Mouse (Mus musculus) embryonic facial prominence, embryonic 14.5 days (tissue): Measurements from ENCODE around the gene Ppil4. TPM values are rescaled to one million over a fixed set of nuclear protein-coding genes. Genes with fewer than 3 reads are reported as not detected.

Source experiments
- ATAC-seq: fragments of 200-750 bp; cut with Nextera tagmentation; 2 replicates; pipeline ENCODE4 v1.8.0; 2017; ENCODE audit warnings: low read depth, moderate number of reproducible peaks, moderate TSS enrichment
- DNase-seq: peaks from one replicate; pipeline ENCODE4 v3.0.0-alpha.2; 2015; ENCODE audit warnings: low spot score
- H3K27ac ChIP-seq: fragments of 300-500 bp; sonication (generic); replicated peaks from 2 replicates; pipeline ENCODE4 v1.5.1; 2014; ENCODE audit warnings: low read depth, mild to moderate bottlenecking, low read length, moderate library complexity
- H3K27me3 ChIP-seq: fragments of 300-500 bp; sonication (generic); replicated peaks from 2 replicates; pipeline ENCODE4 v1.6.1; 2014; ENCODE audit warnings: low read length; ENCODE audit not compliant: control insufficient read depth, insufficient read depth
- H3K36me3 ChIP-seq: fragments of 300-500 bp; sonication (generic); 2 replicates; pipeline ENCODE4 v1.6.1; 2014; ENCODE audit warnings: low read length, mixed read lengths; ENCODE audit not compliant: control insufficient read depth, insufficient read depth
- H3K4me1 ChIP-seq: fragments of 300-500 bp; sonication (generic); 2 replicates; pipeline ENCODE4 v1.6.1; 2014; ENCODE audit warnings: antibody characterized with exemption, low read length; ENCODE audit not compliant: control insufficient read depth, insufficient read depth
- H3K4me2 ChIP-seq: fragments of 300-500 bp; sonication (generic); 2 replicates; pipeline ENCODE4 v1.6.1; 2014; ENCODE audit warnings: low read depth, mild to moderate bottlenecking, low read length, moderate library complexity, mixed read lengths
- H3K4me3 ChIP-seq: fragments of 300-500 bp; sonication (generic); 2 replicates; pipeline ENCODE4 v1.5.1; 2014; ENCODE audit warnings: low read depth, mild to moderate bottlenecking, low read length
- H3K9ac ChIP-seq: fragments of 300-500 bp; sonication (generic); 2 replicates; pipeline ENCODE4 v1.6.1; 2014; ENCODE audit warnings: low read depth, mild to moderate bottlenecking, low read length, moderate library complexity, mixed read lengths
- H3K9me3 ChIP-seq: fragments of 300-500 bp; sonication (generic); 2 replicates; pipeline ENCODE4 v1.6.1; 2016; ENCODE audit warnings: low read length; ENCODE audit not compliant: control insufficient read depth
- WGBS: fragments of 180-500 bp; shearing (Covaris S2); extraction: QIAGEN DNeasy Blood & Tissue Kit; methylation state at CpG from one replicate; pipeline ENCODE4 v1.1.7; 2014; 5-methylcytosine and 5-hydroxymethylcytosine counted together
- polyA plus RNA-seq: library from polyadenylated mRNA; unstranded; fragments of >200 nt; fragmentation: Nextera tagmentation; extraction: Ambion mirVana; gene quantifications from 2 replicates; pipeline ENCODE4 v1.2.1, GENCODE M21; 2014

The Ppil4 gene
- polyA plus RNA-seq, 1 experiment from 2014 or later, result 32.8 TPM

DNA sequence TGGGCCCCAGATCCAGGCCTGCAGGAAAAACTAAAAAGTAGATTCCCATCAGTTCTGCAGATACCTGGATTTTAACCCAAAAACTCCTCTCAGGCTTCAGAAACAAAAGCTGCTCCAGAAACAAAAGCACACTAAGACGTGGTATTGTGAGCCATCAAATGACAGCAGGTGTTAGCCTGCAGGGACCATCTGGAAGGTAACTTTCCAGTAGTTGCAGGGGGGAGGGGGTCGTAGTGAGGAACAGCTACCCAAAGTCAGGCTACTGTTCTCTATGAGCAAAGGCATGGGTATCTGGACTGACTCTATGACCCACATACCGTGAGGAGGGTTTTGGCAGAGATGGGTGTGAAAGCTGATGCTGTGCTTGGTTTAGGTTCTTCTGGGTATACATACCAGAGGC, 48.1 kb downstream of the Ppil4 start:
- Histone ChIP-seq H3K4me3 (no peak overlapping the region), H3K4me1 (no peaks in the 10 kb centered on the region), H3K36me3 (no peaks in the 10 kb centered on the region), H3K9me3 (no peaks in the 10 kb centered on the region), H3K9ac (no peak overlapping the region), H3K4me2 (no peak overlapping the region), H3K27me3 (no peaks in the 10 kb centered on the region), H3K27ac (no peak overlapping the region)
- DNase-seq (no peak), ATAC-seq (no peak)
- 52% methylated on average over 3 of the region's 3 CpGs for WGBS

DNA sequence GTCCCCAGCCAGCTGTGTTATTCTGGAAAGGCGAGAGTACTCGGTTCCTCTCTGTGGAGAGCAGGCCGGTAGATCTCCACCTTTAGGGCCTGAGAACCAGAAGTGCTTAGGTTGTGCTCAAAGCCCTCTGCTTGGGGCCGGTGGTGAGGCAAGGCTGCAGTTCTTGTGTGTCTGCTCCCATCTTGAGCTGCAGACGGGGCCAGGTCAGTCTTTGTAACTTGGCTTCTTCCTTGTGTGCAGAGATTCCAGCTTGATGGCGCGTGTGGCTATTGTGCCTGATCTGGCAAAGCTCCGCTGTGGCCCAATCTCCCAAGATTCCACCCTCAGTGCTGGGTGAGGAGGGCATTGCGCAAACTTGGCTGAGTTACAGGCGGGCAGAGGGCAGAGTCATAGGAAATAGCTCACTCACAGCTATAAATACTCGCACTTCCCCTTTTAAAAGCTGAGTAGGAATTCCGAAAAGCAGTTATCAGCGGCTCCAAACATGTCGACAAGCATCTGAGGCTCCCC, 48.9 kb downstream of the Ppil4 start:
- DNase-seq (peak; percentile 28), ATAC-seq (no peak)
- Histone ChIP-seq H3K27me3 (no peaks in the 10 kb centered on the region), H3K27ac (no peak overlapping the region), H3K4me1 (no peaks in the 10 kb centered on the region), H3K36me3 (no peaks in the 10 kb centered on the region), H3K9me3 (no peaks in the 10 kb centered on the region), H3K4me3 (no peak overlapping the region), H3K9ac (no peak overlapping the region), H3K4me2 (no peak overlapping the region)
- 63% methylated on average over 14 of the region's 14 CpGs for WGBS

DNA sequence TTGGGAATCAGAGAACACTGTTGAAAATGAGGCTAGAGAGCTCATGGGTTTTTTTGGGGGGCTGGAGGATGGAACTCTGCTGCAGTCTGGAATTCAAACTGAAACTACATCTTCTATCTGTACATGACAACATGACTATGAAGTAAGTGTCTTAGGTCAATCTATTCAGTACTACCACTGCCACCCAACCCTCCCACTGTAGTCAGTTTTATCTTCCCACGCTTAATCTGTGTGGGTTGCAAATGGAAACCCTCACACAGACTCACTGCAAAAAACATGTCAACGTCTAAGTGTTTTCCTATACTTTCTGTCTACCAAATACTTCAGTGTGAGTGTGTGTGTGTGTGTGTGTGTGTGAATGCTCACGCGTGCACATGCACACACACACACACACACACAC, 50.5 kb downstream of the Ppil4 start:
- no peak overlapping the region for H3K4me2 ChIP-seq
- no peaks in the 10 kb centered on the region for H3K36me3 ChIP-seq
- no peak overlapping the region for H3K27ac ChIP-seq
- no peaks in the 10 kb centered on the region for H3K4me1 ChIP-seq
- ATAC-seq (no peak), DNase-seq (no peak)
- no peaks in the 10 kb centered on the region for H3K9me3 ChIP-seq
- no peak overlapping the region for H3K4me3 ChIP-seq
- WGBS, result 89% methylated on average over 4 of the region's 4 CpGs
- H3K9ac ChIP-seq, result no peak overlapping the region
- no peaks in the 10 kb centered on the region for H3K27me3 ChIP-seq

DNA sequence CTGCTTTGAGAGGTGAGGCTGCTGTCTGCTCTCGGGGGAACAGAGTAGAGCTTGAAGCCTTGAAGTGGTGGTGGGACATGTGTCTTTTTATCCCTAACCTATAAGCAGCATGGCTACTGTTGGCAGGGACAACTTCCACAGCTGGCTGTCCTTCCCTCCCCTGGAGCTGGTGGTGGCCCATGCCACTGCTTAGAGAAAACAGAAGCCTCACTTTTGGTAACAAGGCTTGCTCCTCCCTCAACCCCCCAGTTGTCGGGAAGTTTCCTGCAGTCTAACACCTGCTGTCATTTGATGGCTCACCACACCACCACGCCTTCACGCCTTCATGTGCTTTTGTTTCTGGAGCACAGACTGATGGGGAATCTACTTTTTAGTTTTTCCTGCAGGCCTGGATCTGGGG, 51.5 kb downstream of the Ppil4 start:
- Histone ChIP-seq H3K27me3 (no peaks in the 10 kb centered on the region), H3K4me2 (no peak overlapping the region), H3K4me3 (no peak overlapping the region), H3K9me3 (no peaks in the 10 kb centered on the region), H3K27ac (no peak overlapping the region), H3K9ac (no peak overlapping the region), H3K36me3 (no peaks in the 10 kb centered on the region), H3K4me1 (no peaks in the 10 kb centered on the region)
- ATAC-seq (no peak), DNase-seq (no peak)
- WGBS, result 83% methylated on average over 4 of the region's 4 CpGs

DNA sequence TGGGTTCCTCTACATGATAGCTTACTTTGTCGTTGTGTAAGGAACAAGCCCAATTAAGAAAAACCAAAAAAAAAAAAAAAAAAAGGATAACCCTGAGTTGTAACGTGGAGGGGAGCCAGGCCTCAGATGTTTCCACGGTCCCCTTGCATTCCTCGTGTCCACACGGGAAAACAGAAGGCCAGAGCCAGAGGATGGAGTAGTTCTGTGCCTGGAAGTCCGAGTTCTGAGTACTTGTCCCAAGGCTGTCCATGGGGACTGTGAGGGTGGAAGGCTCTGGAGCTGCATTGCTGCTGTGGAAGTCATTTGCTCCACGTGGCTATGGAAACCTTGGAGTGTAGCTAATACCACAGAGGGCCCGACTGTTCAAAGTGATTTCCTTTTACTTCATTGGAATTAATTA, 52.4 kb downstream of the Ppil4 start:
- H3K27ac ChIP-seq, result no peak overlapping the region
- no peak overlapping the region for H3K4me2 ChIP-seq
- no peak overlapping the region for H3K4me3 ChIP-seq
- WGBS, result 76% methylated on average over 8 of the region's 8 CpGs
- no peaks in the 10 kb centered on the region for H3K9me3 ChIP-seq
- no peak overlapping the region for H3K9ac ChIP-seq
- H3K36me3 ChIP-seq, result no peaks in the 10 kb centered on the region
- no peak for ATAC-seq
- H3K4me1 ChIP-seq, result no peaks in the 10 kb centered on the region
- DNase-seq, result no peak
- no peaks in the 10 kb centered on the region for H3K27me3 ChIP-seq

DNA sequence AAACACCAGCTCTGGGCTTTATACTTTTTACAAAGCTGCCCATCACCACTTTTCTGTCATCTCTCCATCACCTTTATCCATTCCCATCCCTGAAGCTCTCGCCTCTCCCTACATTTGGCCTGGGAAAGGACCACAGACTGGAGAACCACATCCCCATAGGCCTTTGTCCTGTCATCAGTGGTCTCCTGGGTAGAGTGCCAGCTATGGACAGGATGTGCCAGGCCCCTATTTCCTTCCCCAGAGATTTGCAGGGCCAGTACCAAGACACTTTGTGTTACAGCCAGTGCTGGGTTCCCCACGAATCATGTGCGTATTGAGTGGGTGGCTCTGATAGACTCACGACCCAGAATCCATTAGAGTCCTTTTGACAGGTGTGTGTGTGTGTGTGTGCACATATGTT, 53.3 kb downstream of the Ppil4 start:
- H3K9ac ChIP-seq, result no peak overlapping the region
- no peaks in the 10 kb centered on the region for H3K4me1 ChIP-seq
- H3K36me3 ChIP-seq, result no peaks in the 10 kb centered on the region
- whole genome bisulfite sequencing, result 90% methylated on average over 4 of the region's 4 CpGs
- no peaks in the 10 kb centered on the region for H3K9me3 ChIP-seq
- ATAC-seq, result no peak
- no peak overlapping the region for H3K27ac ChIP-seq
- H3K4me3 ChIP-seq, result no peak overlapping the region
- H3K4me2 ChIP-seq, result no peak overlapping the region
- H3K27me3 ChIP-seq, result no peaks in the 10 kb centered on the region
- DNase-seq, result no peak

DNA sequence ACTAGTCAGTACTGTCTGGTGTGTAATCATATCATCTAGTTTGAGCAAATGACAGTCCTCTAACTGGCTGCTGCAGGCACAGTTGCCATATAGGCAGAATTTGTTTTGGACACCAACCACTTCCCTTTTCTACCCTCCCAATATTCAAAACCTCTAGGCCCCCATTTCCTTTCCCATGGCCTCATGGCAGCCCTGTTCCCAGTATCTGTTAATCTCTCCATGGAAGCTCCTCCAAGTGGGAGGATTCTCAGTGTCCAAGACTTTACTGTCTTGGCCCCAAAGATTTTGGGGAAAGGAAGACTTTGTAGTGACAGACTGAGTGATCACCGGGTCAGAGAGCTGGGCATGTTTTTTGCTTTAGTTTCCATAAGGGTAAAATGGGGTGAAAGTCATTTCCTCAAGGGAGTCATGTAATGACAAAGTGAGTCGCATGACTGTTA, 54.5 kb downstream of the Ppil4 start:
- H3K27ac ChIP-seq, result no peak overlapping the region
- no peaks in the 10 kb centered on the region for H3K9me3 ChIP-seq
- no peak overlapping the region for H3K4me2 ChIP-seq
- H3K36me3 ChIP-seq, result no peaks in the 10 kb centered on the region
- DNase-seq (no peak), ATAC-seq (no peak)
- WGBS, result 83% methylated on average over 2 of the region's 2 CpGs
- no peaks in the 10 kb centered on the region for H3K4me1 ChIP-seq
- H3K4me3 ChIP-seq, result no peak overlapping the region
- no peak overlapping the region for H3K9ac ChIP-seq
- H3K27me3 ChIP-seq, result no peaks in the 10 kb centered on the region

DNA sequence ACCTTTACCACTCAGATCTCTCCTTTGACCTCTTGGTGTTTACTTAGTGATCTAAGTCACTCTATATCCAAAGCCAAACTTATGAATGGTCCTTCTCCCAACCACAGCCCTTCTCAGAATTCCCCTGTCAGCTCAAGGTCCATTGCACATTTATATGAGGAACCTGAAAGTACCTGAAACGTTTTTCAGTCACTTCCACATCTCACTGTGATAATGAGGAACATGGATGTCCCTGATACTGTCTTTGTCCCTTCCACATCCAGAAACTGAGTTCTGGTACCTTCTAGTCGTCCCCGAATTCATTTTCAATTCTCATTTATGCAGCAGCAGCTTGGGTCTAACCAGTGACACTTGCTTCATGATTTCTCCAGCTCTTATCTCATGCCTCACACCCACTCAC, 59.2 kb downstream of the Ppil4 start:
- WGBS, result 63% methylated on average over 3 of the region's 3 CpGs
- Histone ChIP-seq H3K9me3 (no peaks in the 10 kb centered on the region), H3K36me3 (no peaks in the 10 kb centered on the region), H3K4me3 (no peak overlapping the region), H3K27ac (no peak overlapping the region), H3K27me3 (no peaks in the 10 kb centered on the region), H3K4me2 (no peak overlapping the region), H3K4me1 (no peaks in the 10 kb centered on the region), H3K9ac (no peak overlapping the region)
- ATAC-seq (no peak), DNase-seq (no peak)

DNA sequence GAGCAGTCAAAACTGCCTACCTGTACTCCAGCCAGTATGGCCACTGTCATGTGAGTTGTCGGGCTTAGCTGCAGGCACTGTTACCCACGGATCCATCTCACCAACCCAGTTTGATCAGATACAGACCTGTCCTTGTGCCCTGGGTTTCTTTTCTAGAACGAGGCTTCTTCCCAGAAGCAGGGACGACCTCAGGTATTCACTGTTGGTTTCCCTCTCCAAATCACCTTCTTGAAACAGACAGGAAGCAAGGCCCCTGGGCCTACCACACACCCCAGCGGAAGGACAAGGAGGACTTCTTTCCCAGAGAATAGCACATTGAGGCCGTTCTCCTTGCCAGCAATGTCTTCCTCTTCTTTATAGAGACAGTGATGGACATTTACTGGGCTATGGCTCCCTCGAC, 67.8 kb downstream of the Ppil4 start:
- no peaks in the 10 kb centered on the region for H3K36me3 ChIP-seq
- H3K9ac ChIP-seq, result no peak overlapping the region
- H3K27me3 ChIP-seq, result no peaks in the 10 kb centered on the region
- 86% methylated on average over 7 of the region's 7 CpGs for WGBS
- DNase-seq (no peak), ATAC-seq (no peak)
- H3K4me1 ChIP-seq, result no peaks in the 10 kb centered on the region
- no peak overlapping the region for H3K4me2 ChIP-seq
- no peak overlapping the region for H3K27ac ChIP-seq
- H3K9me3 ChIP-seq, result no peaks in the 10 kb centered on the region
- H3K4me3 ChIP-seq, result no peak overlapping the region
